Mouse (Mus musculus) Patski (cell line): ENCODE results near the gene Grin3b. TPM values are rescaled to one million over a fixed set of nuclear protein-coding genes. Genes with fewer than 3 reads are reported as not detected.

Experiments
- ATAC-seq: fragments of 100-300 bp; one replicate; pipeline ENCODE4 v1.8.0; 2021
- CTCF ChIA-PET: fragments of 350-600 bp; sonication (Branson Sonifier 250); formaldehyde crosslinking; loops from one replicate; lab custom pipeline; 2022; ENCODE audit warnings: inconsistent platforms; lab: Charles Lee
- POLR2A ChIA-PET: fragments of 350-600 bp; sonication (Branson Sonifier 250); formaldehyde crosslinking; loops from one replicate; lab custom pipeline; 2022; ENCODE audit warnings: antibody characterized with exemption, inconsistent platforms; lab: Charles Lee
- DNase-seq: peaks from one replicate; pipeline ENCODE4 v3.0.0-alpha.2; 2011; ENCODE audit warnings: low read depth, low spot score
- H3K27me3 ChIP-seq: fragments of 371-371 bp; one replicate; pipeline ENCODE4 v1.5.1; 2021
- CTCF ChIP-seq: fragments of 100-300 bp; IDR thresholded peaks from one replicate; pipeline ENCODE4 v1.5.1; 2021
- in situ Hi-C: fragments of 300-500 bp; cut with MboI; formaldehyde crosslinking; loops from 3 replicates; pipeline ENCODE4 v1.11.1; 2018; ENCODE audit warnings: low pct_unique_long_range_greater_than_20kb, mixed read lengths
- polyA plus RNA-seq: library from polyadenylated mRNA; unstranded; gene quantifications from one replicate; pipeline ENCODE4 v1.2.3, GENCODE M21; 2021

Grin3b gene
- polyA plus RNA-seq, 1 experiment from 2014 or later: 0.54 TPM

GRCm38 (mm10) chr10:79974668-79975067 is 4.2 kb downstream of the Grin3b start:
- no peak for ATAC-seq
- POLR2A ChIA-PET: no interaction called here
- DNase-seq: no peak
- no peak for TF ChIP-seq CTCF
- no peaks in the 10 kb centered on the region for H3K27me3 ChIP-seq
- CTCF ChIA-PET: interaction anchor here (1.4 to 2.4 kb wide), 2 partner anchors 10 to 15 kb away, joined by 3 to 11 read pairs; partner anchors contain the start of genes Tmem259 and Wdr18
- in situ Hi-C loops: no loop called here

- in situ Hi-C loops: no loop called here
- no peak for ATAC-seq
- TF ChIP-seq CTCF: no peak
- DNase-seq: no peak
- ChIA-PET CTCF (interaction anchor here (2.4 kb wide), 1 partner anchor 9 kb away, joined by 11 read pairs; the partner anchor contains the start of gene Tmem259), POLR2A (no interaction called here)
- H3K27me3 ChIP-seq: no peaks in the 10 kb centered on the region
Measured at GRCm38 (mm10) chr10:79976071-79976721, 5.7 kb downstream of the Grin3b start.

GRCm38 (mm10) chr10:79976722-79977107 is 6.2 kb downstream of the Grin3b start:
- POLR2A ChIA-PET: no interaction called here
- DNase-seq (no peak), ATAC-seq (no peak)
- no peaks in the 10 kb centered on the region for H3K27me3 ChIP-seq
- in situ Hi-C loops: no loop called here
- CTCF ChIA-PET: no interaction called here
- no peak for TF ChIP-seq CTCF

GRCm38 (mm10) chr10:79977324-79977723 is 6.8 kb downstream of the Grin3b start:
- ChIA-PET CTCF (no interaction called here), POLR2A (no interaction called here)
- in situ Hi-C loops: no loop called here
- no peak for ATAC-seq
- no peak for DNase-seq
- H3K27me3 ChIP-seq: no peaks in the 10 kb centered on the region
- no peak for TF ChIP-seq CTCF

GRCm38 (mm10) chr10:79978061-79978460 is 7.5 kb downstream of the Grin3b start:
- in situ Hi-C loops: no loop called here
- DNase-seq (no peak), ATAC-seq (no peak)
- ChIA-PET CTCF (no interaction called here), POLR2A (no interaction called here)
- TF ChIP-seq CTCF: no peak
- H3K27me3 ChIP-seq: no peaks in the 10 kb centered on the region

- ChIA-PET POLR2A (interaction anchor here (1.2 kb wide), 1 partner anchor 19 kb away, joined by 4 read pairs; no protein-coding TSS in a partner anchor), CTCF (interaction anchor here (0.7 to 1.8 kb wide), 2 partner anchors 19 to 20 kb away, joined by 3 to 5 read pairs; partner anchors contain the start of gene Wdr18)
- in situ Hi-C loops: loop anchor here (10.0 kb wide), 1 partner anchor 275 kb away; no protein-coding TSS in a partner anchor
- TF ChIP-seq CTCF: no peak
- DNase-seq (no peak), ATAC-seq (no peak)
- H3K27me3 ChIP-seq: no peaks in the 10 kb centered on the region
Measured at GRCm38 (mm10) chr10:79979401-79980155, 9.1 kb downstream of the Grin3b start.

- POLR2A ChIA-PET: interaction anchor here (0.8 to 1.5 kb wide), 2 partner anchors 14 to 158 kb away, joined by 4 read pairs; partner anchors contain the start of gene Cbarp
- ATAC-seq (no peak), DNase-seq (no peak)
- no peak for TF ChIP-seq CTCF
- no peaks in the 10 kb centered on the region for H3K27me3 ChIP-seq
- CTCF ChIA-PET: interaction anchor here (1.2 to 1.9 kb wide), 2 partner anchors 10 to 23 kb away, joined by 4 read pairs; partner anchors contain the start of gene Wdr18
- in situ Hi-C loops: loop anchor here (10.0 kb wide), 1 partner anchor 272 kb away; no protein-coding TSS in a partner anchor
Measured at GRCm38 (mm10) chr10:79983205-79983604, 12.7 kb downstream of the Grin3b start.

- no peak for DNase-seq
- H3K27me3 ChIP-seq: no peaks in the 10 kb centered on the region
- ATAC-seq: no peak
- ChIA-PET CTCF (interaction anchor here (1.3 to 3.9 kb wide), 10 partner anchors 9 to 182 kb away, joined by 3 to 46 read pairs (median 5); partner anchors contain the start of genes Cbarp, Cirbp and Med16), POLR2A (interaction anchor here (1.0 to 1.6 kb wide), 4 partner anchors 12 to 136 kb away, joined by 3 to 11 read pairs (median 4); no protein-coding TSS in a partner anchor)
- in situ Hi-C loops: loop anchor here (10.0 kb wide), 1 partner anchor 271 kb away; no protein-coding TSS in a partner anchor
- TF ChIP-seq CTCF: no peak
Measured at GRCm38 (mm10) chr10:79983670-79984069, 13.2 kb downstream of the Grin3b start.

- POLR2A ChIA-PET: interaction anchor here (0.6 to 1.6 kb wide), 10 partner anchors 11 to 157 kb away, joined by 3 to 11 read pairs (median 4); partner anchors contain the start of gene Polr2e
- TF ChIP-seq CTCF: no peak
- in situ Hi-C loops: loop anchor here (10.0 kb wide), 1 partner anchor 270 kb away; no protein-coding TSS in a partner anchor
- CTCF ChIA-PET: interaction anchor here (0.7 to 3.9 kb wide), 19 partner anchors 9 to 182 kb away, joined by 3 to 46 read pairs (median 4); partner anchors contain the start of genes Cbarp, Cirbp, Med16 and Wdr18
- H3K27me3 ChIP-seq: no peaks in the 10 kb centered on the region
- DNase-seq: peak; percentile 84
- ATAC-seq: peak; percentile 45
Measured at GRCm38 (mm10) chr10:79984195-79984816, 13.8 kb downstream of the Grin3b start, which contains the start of gene Tmem259. Gene Tmem259, minus strand, starts transcription at chr10:79984330.
